Mouse (Mus musculus): ENCODE results near the gene Mocs3.

GRCm38 (mm10) chr2:168199476-168199875, 30.9 kb upstream of the Mocs3 start:
- TF ChIP-seq CTCF (IDR thresholded peaks at IDR 0.05; ENCODE audit: low read depth), result no peak
- no peak for TF ChIP-seq EP300 (IDR thresholded peaks at IDR 0.05; ENCODE audit: low read depth)
